Mouse (Mus musculus) liver, postnatal 0 days (tissue): ENCODE results near the gene Ntm.

Experiments used
- CTCF ChIP-seq: sonication (generic); IDR thresholded peaks from 2 replicates; pipeline ENCODE4 v1.5.1; 2016; ENCODE audit warnings: antibody characterized with exemption, low read depth
- EP300 ChIP-seq: IDR thresholded peaks from 2 replicates; pipeline ENCODE4 v1.6.1; 2016; ENCODE audit warnings: antibody characterized with exemption, low read depth, mild to moderate bottlenecking

- no peak for TF ChIP-seq CTCF
- no peak for TF ChIP-seq EP300
These were observed 730 bp downstream of the Ntm start for GRCm38 (mm10) chr9:29961954-29962867.
